Mouse (Mus musculus) brown adipose tissue, adult 24 weeks (tissue): ENCODE data around the gene Agpat1. TPM values are rescaled to one million over a fixed set of nuclear protein-coding genes. Genes with fewer than 3 reads are reported as not detected.

ENCODE experiments used
- H3K27ac ChIP-seq: fragments of 200-500 bp; replicated peaks from 2 replicates; pipeline ENCODE4 v1.5.1; 2012; ENCODE audit warnings: low read depth, mild to moderate bottlenecking, low read length
- H3K4me1 ChIP-seq: fragments of 200-500 bp; 2 replicates; pipeline ENCODE4 v1.6.1; 2012; ENCODE audit warnings: low read length, mixed read lengths; ENCODE audit not compliant: control insufficient read depth, insufficient read depth, insufficient read length
- H3K4me3 ChIP-seq: fragments of 200-500 bp; 2 replicates; pipeline ENCODE4 v1.5.1; 2012; ENCODE audit warnings: low read depth, mild to moderate bottlenecking, low read length, moderate library complexity; ENCODE audit not compliant: insufficient read depth
- polyA plus RNA-seq: library from polyadenylated mRNA; stranded (reverse); fragments of >200 nt; gene quantifications from 2 replicates; pipeline ENCODE4 v1.2.4, GENCODE M21; 2012; ENCODE audit not compliant: missing spikeins, insufficient read depth, insufficient read length

Agpat1 gene
- 89.0 and 120 TPM in 2 replicates for polyA plus RNA-seq

- Histone ChIP-seq H3K27ac (peak within 1 kb of the TSS; percentile 98), H3K4me1 (peaks cover 14% of the 10 kb centered on the region), H3K4me3 (peak within 1 kb of the TSS; percentile 75)
Measured at GRCm38 (mm10) chr17:34604061-34604508, at the start of gene Agpat1. TSS of gene Agpat1 (plus strand) at chr17:34604262.

DNA sequence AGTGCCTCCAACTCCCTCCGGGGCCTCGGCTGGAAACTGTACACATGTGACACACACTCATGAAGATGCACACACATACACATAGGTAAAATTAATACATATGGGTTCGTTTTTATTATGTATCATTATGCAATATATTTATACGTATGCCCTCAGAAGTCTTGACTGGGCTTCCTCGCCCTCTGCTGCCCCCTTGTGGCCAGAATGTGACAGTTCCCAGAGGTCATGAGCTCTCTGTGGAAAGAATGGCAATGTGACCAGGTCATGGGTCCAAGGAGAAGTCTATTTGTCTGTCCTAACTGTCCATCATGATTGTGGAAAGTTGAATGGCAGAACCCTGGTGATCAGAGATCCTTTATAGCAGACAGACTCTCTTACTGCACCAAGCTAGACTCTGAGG is 48.6 kb upstream of the Agpat1 start:
- peaks cover 24% of the 10 kb centered on the region for H3K4me1 ChIP-seq
- peak overlapping the region; percentile 96 for H3K27ac ChIP-seq
- no peak overlapping the region for H3K4me3 ChIP-seq

DNA sequence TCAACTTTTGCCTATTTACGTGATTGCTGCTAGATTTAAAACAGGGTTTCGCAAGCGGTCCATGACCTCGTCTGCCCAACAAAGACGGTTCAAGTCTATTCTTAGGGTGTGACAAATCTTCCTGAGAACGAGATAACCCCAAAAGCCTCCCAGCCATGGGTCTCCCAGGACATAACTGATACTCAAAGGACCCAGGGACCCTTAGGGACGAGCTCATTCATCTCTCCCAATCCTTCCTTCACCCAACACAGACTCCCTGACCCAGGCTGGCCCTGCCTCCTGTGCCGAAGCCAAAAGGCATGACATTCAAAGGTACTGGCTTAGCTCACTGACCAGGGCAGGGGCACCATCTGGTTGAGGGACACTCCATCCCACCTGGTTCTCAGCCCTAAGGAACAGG is 47.7 kb upstream of the Agpat1 start:
- Histone ChIP-seq H3K4me1 (peaks cover 24% of the 10 kb centered on the region), H3K27ac (peak overlapping the region; percentile 94), H3K4me3 (no peak overlapping the region)

- Histone ChIP-seq H3K4me1 (peaks cover 28% of the 10 kb centered on the region), H3K4me3 (no peak overlapping the region), H3K27ac (peak overlapping the region; percentile 94)
Measured at GRCm38 (mm10) chr17:34557411-34557810, 46.7 kb upstream of the Agpat1 start.

GRCm38 (mm10) chr17:34559116-34559515 is 44.9 kb upstream of the Agpat1 start:
- H3K27ac ChIP-seq: peak overlapping the region; percentile 26; the same call in 1 of the 2 replicates
- no peak overlapping the region for H3K4me3 ChIP-seq

DNA sequence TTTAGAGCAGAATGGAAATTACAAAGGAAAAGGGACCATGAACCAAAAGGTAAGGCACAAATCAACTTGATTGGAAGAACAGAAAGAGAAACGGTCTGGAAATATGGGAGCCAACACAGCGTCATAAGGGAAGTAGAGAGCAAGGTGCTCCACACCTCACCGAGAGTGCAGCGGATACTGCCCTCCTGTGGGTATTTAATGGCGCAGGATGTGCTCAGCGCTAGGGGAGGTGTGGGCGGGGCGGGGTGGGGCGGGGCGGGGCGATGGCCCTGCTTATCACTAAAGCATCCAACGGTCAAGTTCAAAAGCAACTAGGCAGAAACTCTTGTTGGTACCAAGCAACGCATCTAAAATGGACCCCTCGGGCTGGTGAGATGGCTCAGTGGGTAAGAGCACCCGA is 44.2 kb upstream of the Agpat1 start:
- no peak overlapping the region for H3K4me3 ChIP-seq
- H3K27ac ChIP-seq: no peak overlapping the region
- H3K4me1 ChIP-seq: peaks cover 28% of the 10 kb centered on the region

More at GRCm38 (mm10) chr17:34559116-34559515, 44.9 kb upstream of the Agpat1 start:
- peaks cover 28% of the 10 kb centered on the region for H3K4me1 ChIP-seq

GRCm38 (mm10) chr17:34560438-34560837 is 43.6 kb upstream of the Agpat1 start:
- H3K4me3 ChIP-seq: no peak overlapping the region

DNA sequence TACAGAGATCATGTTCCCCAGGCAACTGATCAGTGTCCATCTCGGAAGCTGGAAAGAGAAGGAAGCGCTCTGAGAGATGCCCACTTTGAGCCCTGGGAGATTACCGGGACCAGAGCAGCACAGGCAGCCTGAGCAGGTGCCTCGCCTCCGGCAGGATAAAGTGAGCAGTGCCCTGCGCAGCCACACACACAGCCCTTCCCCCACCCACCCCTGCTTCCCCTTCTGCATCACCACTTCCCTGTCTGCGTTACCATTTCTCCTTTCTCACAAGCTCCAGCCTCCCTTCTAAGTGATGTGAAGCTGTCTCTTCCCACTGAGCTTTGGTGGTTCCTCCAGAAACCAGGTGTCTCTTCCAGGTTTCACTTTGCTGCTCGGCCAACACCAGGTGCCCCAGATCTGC is 42.9 kb upstream of the Agpat1 start:
- H3K4me1 ChIP-seq: peaks cover 21% of the 10 kb centered on the region
- peak overlapping the region; percentile 86 for H3K27ac ChIP-seq
- H3K4me3 ChIP-seq: peak overlapping the region; percentile 35

More at GRCm38 (mm10) chr17:34560438-34560837, 43.6 kb upstream of the Agpat1 start:
- Histone ChIP-seq H3K27ac (peak overlapping the region; percentile 40; the same call in 1 of the 2 replicates), H3K4me1 (peaks cover 26% of the 10 kb centered on the region)

GRCm38 (mm10) chr17:34562595-34562994 is 41.5 kb upstream of the Agpat1 start:
- Histone ChIP-seq H3K4me1 (peaks cover 8% of the 10 kb centered on the region), H3K27ac (peak overlapping the region; percentile 39; the same call in 1 of the 2 replicates), H3K4me3 (no peak overlapping the region)

- H3K4me3 ChIP-seq: no peak overlapping the region
- peaks cover 7% of the 10 kb centered on the region for H3K4me1 ChIP-seq
- peak overlapping the region; percentile 81 for H3K27ac ChIP-seq
Measured at GRCm38 (mm10) chr17:34563354-34563753, 40.7 kb upstream of the Agpat1 start.

- Histone ChIP-seq H3K27ac (peak within 1 kb of the TSS; percentile 100), H3K4me1 (peaks cover 7% of the 10 kb centered on the region), H3K4me3 (peak within 1 kb of the TSS; percentile 67)
Measured at GRCm38 (mm10) chr17:34564003-34564421, 40.0 kb upstream of the Agpat1 start, which contains the start of gene Notch4. TSS of gene Notch4 (plus strand) at chr17:34564268.

GRCm38 (mm10) chr17:34564796-34565195 is 39.3 kb upstream of the Agpat1 start:
- Histone ChIP-seq H3K27ac (peak overlapping the region; percentile 100), H3K4me1 (peaks cover 4% of the 10 kb centered on the region), H3K4me3 (peak overlapping the region; percentile 67)

- no peak overlapping the region for H3K27ac ChIP-seq
Measured at GRCm38 (mm10) chr17:34567311-34567710, 36.8 kb upstream of the Agpat1 start.

GRCm38 (mm10) chr17:34568421-34568820 is 35.6 kb upstream of the Agpat1 start:
- Histone ChIP-seq H3K4me1 (no peaks in the 10 kb centered on the region), H3K4me3 (no peak overlapping the region), H3K27ac (no peak overlapping the region)

More at GRCm38 (mm10) chr17:34567311-34567710, 36.8 kb upstream of the Agpat1 start:
- H3K4me3 ChIP-seq: no peak overlapping the region
- no peaks in the 10 kb centered on the region; the same call in 1 of the 2 replicates for H3K4me1 ChIP-seq

GRCm38 (mm10) chr17:34569919-34570318 is 34.1 kb upstream of the Agpat1 start:
- Histone ChIP-seq H3K4me3 (no peak overlapping the region), H3K4me1 (no peaks in the 10 kb centered on the region), H3K27ac (no peak overlapping the region)

DNA sequence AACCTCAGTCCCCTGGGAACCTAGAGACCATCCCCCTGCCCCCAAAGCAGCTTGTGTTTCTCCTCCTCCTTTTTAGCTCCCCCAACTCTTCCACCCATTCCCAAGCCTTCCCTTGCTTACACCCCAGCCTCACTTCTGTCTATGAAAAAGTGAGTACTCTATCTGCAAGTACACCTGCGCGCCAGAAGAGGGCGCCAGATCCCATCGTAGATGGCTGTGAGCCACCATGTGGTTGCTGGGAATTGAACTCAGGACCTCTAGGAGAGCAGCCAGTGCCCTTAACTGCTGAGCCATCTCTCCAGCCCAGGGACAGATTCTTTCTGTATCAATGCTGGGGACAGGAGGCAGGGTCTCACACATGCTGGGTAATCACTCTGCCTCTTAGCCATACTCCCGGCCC is 32.2 kb upstream of the Agpat1 start:
- no peak overlapping the region for H3K27ac ChIP-seq
- no peak overlapping the region for H3K4me3 ChIP-seq
- no peaks in the 10 kb centered on the region for H3K4me1 ChIP-seq
